Mouse (Mus musculus) kidney, adult 9 months (tissue): ENCODE results near the gene Cdx2.

ENCODE experiments used
- DNase-seq: peaks from one replicate; pipeline ENCODE4 v3.0.0; 2022

Gene Cdx2

GRCm38 (mm10) chr5:147291764-147292505, 15.1 kb downstream of the Cdx2 start:
- no peak for DNase-seq

GRCm38 (mm10) chr5:147284365-147284764, 22.7 kb downstream of the Cdx2 start:
- no peak for DNase-seq

GRCm38 (mm10) chr5:147277547-147277925, 29.5 kb downstream of the Cdx2 start:
- DNase-seq = no peak

GRCm38 (mm10) chr5:147276701-147277546, 30.1 kb downstream of the Cdx2 start:
- no peak for DNase-seq

- DNase-seq = no peak
Observed at GRCm38 (mm10) chr5:147275761-147276160, 31.3 kb downstream of the Cdx2 start.

GRCm38 (mm10) chr5:147274174-147275141, 32.6 kb downstream of the Cdx2 start:
- no peak for DNase-seq

GRCm38 (mm10) chr5:147272808-147273345, 34.2 kb downstream of the Cdx2 start:
- no peak for DNase-seq

GRCm38 (mm10) chr5:147272046-147272807, 34.8 kb downstream of the Cdx2 start:
- DNase-seq = no peak

- DNase-seq = no peak
Observed at GRCm38 (mm10) chr5:147270673-147271655, 36.1 kb downstream of the Cdx2 start.

GRCm38 (mm10) chr5:147269926-147270672, 37.0 kb downstream of the Cdx2 start, which contains the start of gene Pdx1:
Gene Pdx1, plus strand, starts transcription at chr5:147269959.
- no peak for DNase-seq

- DNase-seq = no peak
Observed at GRCm38 (mm10) chr5:147269371-147269770, 37.7 kb downstream of the Cdx2 start.

GRCm38 (mm10) chr5:147268728-147269127, 38.3 kb downstream of the Cdx2 start:
- no peak for DNase-seq

GRCm38 (mm10) chr5:147267434-147267833, 39.6 kb downstream of the Cdx2 start:
- DNase-seq = no peak

- DNase-seq = no peak
Observed at GRCm38 (mm10) chr5:147263945-147264344, 43.1 kb downstream of the Cdx2 start.

- no peak for DNase-seq
Observed at GRCm38 (mm10) chr5:147261899-147262541, 45.0 kb downstream of the Cdx2 start.

- DNase-seq = no peak
Observed at GRCm38 (mm10) chr5:147260778-147261177, 46.3 kb downstream of the Cdx2 start.

GRCm38 (mm10) chr5:147260189-147260588, 46.9 kb downstream of the Cdx2 start:
- DNase-seq = no peak
